Mouse (Mus musculus): ENCODE results near the gene AI854703.
"Not testable (repeated sequence)": the region's sequence is repeated elsewhere in the genome, so short reads cannot be mapped to it uniquely, and the experiment has no call there.

The AI854703 gene

GRCm38 (mm10) chr6:48613464-48613863 is 13.1 kb upstream of the AI854703 start:
- intact Hi-C loops (cut with DNase I), result no loop called here

- intact Hi-C loops (cut with DNase I), result no loop called here
These were observed 11.8 kb upstream of the AI854703 start for GRCm38 (mm10) chr6:48614756-48615155.

GRCm38 (mm10) chr6:48620031-48620430 is 6.5 kb upstream of the AI854703 start:
- intact Hi-C loops (cut with DNase I), result no loop called here

- intact Hi-C loops (cut with DNase I), result not testable (repeated sequence)
These were observed 4.2 kb upstream of the AI854703 start for GRCm38 (mm10) chr6:48622186-48622843.

- intact Hi-C loops (cut with DNase I), result no loop called here
These were observed 3.1 kb upstream of the AI854703 start for GRCm38 (mm10) chr6:48623460-48623859.

- intact Hi-C loops (cut with DNase I), result no loop called here
These were observed 420 bp downstream of the AI854703 start for GRCm38 (mm10) chr6:48626984-48627383.

- intact Hi-C loops (cut with DNase I), result no loop called here
These were observed 954 bp downstream of the AI854703 start for GRCm38 (mm10) chr6:48627511-48627924.

- intact Hi-C loops (cut with DNase I), result no loop called here
These were observed 1.8 kb downstream of the AI854703 start for GRCm38 (mm10) chr6:48628377-48628776.

- intact Hi-C loops (cut with DNase I), result no loop called here
These were observed 2.5 kb downstream of the AI854703 start for GRCm38 (mm10) chr6:48628808-48629660.

- intact Hi-C loops (cut with DNase I), result no loop called here
These were observed 3.1 kb downstream of the AI854703 start for GRCm38 (mm10) chr6:48629661-48630034.

GRCm38 (mm10) chr6:48630831-48631230 is 4.3 kb downstream of the AI854703 start:
- intact Hi-C loops (cut with DNase I), result no loop called here

GRCm38 (mm10) chr6:48635105-48635504 is 8.5 kb downstream of the AI854703 start:
- intact Hi-C loops (cut with DNase I), result no loop called here

GRCm38 (mm10) chr6:48636515-48636914 is 10.0 kb downstream of the AI854703 start:
- intact Hi-C loops (cut with DNase I), result no loop called here

- intact Hi-C loops (cut with DNase I), result no loop called here
These were observed 11.4 kb downstream of the AI854703 start for GRCm38 (mm10) chr6:48637811-48638500.

- intact Hi-C loops (cut with DNase I), result no loop called here
These were observed 12.0 kb downstream of the AI854703 start for GRCm38 (mm10) chr6:48638553-48638952.

- intact Hi-C loops (cut with DNase I), result no loop called here
These were observed 14.8 kb downstream of the AI854703 start for GRCm38 (mm10) chr6:48641391-48641790.

GRCm38 (mm10) chr6:48642764-48643292 is 16.3 kb downstream of the AI854703 start:
- intact Hi-C loops (cut with DNase I), result loop anchor here (2.0 kb wide), 2 partner anchors 60 to 466 kb away; no protein-coding TSS in a partner anchor

- intact Hi-C loops (cut with DNase I), result loop anchor here (2.0 to 5.0 kb wide), 3 partner anchors 107 to 312 kb away; no protein-coding TSS in a partner anchor
These were observed 19.2 kb downstream of the AI854703 start for GRCm38 (mm10) chr6:48645660-48646308.

GRCm38 (mm10) chr6:48646309-48646690 is 19.7 kb downstream of the AI854703 start:
- intact Hi-C loops (cut with DNase I), result loop anchor here (5.0 kb wide), 1 partner anchor 311 kb away; no protein-coding TSS in a partner anchor

GRCm38 (mm10) chr6:48646995-48647394 is 20.4 kb downstream of the AI854703 start, which contains the start of gene Gimap8:
Gimap8 (plus strand) TSS chr6:48647234.
- intact Hi-C loops (cut with DNase I), result loop anchor here (5.0 kb wide), 1 partner anchor 310 kb away; no protein-coding TSS in a partner anchor

GRCm38 (mm10) chr6:48647611-48648010 is 21.0 kb downstream of the AI854703 start:
- intact Hi-C loops (cut with DNase I), result loop anchor here (5.0 kb wide), 1 partner anchor 310 kb away; no protein-coding TSS in a partner anchor

Data from adrenal gland (tissue).